Mouse (Mus musculus): ENCODE data around the gene Immp2l. TPM values are rescaled to one million over a fixed set of nuclear protein-coding genes. Genes with fewer than 3 reads are reported as not detected.

Immp2l gene
- polyA plus RNA-seq, 1 experiment from 2014 or later = 10.0 TPM

- WGBS = 77% methylated on average over 11 of the region's 11 CpGs
- H3K27me3 ChIP-seq = no peaks in the 10 kb centered on the region
- H3K9me3 ChIP-seq = no peaks in the 10 kb centered on the region
- H3K27ac ChIP-seq = no peak overlapping the region
- no peak for ATAC-seq (ENCODE audit: borderline replicate concordance, extremely low read depth, low FRiP score, low TSS enrichment)
- no peak overlapping the region for H3K4me2 ChIP-seq
- no peaks in the 10 kb centered on the region for H3K4me1 ChIP-seq
- H3K36me3 ChIP-seq = no peaks in the 10 kb centered on the region
- H3K4me3 ChIP-seq = no peak overlapping the region
- H3K9ac ChIP-seq = no peak overlapping the region
These were observed 30.3 kb downstream of the Immp2l start for GRCm38 (mm10) chr12:41054006-41054791.

- Histone ChIP-seq H3K4me1 (no peaks in the 10 kb centered on the region), H3K4me2 (no peak overlapping the region), H3K27ac (no peak overlapping the region), H3K36me3 (no peaks in the 10 kb centered on the region), H3K9me3 (no peaks in the 10 kb centered on the region), H3K4me3 (no peak overlapping the region), H3K9ac (no peak overlapping the region), H3K27me3 (no peaks in the 10 kb centered on the region)
- ATAC-seq (ENCODE audit: borderline replicate concordance, extremely low read depth, low FRiP score, low TSS enrichment) = no peak
These were observed 32.1 kb downstream of the Immp2l start for GRCm38 (mm10) chr12:41055941-41056340.

- no peaks in the 10 kb centered on the region for H3K4me1 ChIP-seq
- no peak for ATAC-seq (ENCODE audit: borderline replicate concordance, extremely low read depth, low FRiP score, low TSS enrichment)
- WGBS = 61% methylated on average over 3 of the region's 3 CpGs
- H3K9ac ChIP-seq = no peak overlapping the region
- no peaks in the 10 kb centered on the region for H3K27me3 ChIP-seq
- no peaks in the 10 kb centered on the region for H3K36me3 ChIP-seq
- no peak overlapping the region for H3K27ac ChIP-seq
- no peaks in the 10 kb centered on the region for H3K9me3 ChIP-seq
- H3K4me3 ChIP-seq = no peak overlapping the region
- no peak overlapping the region for H3K4me2 ChIP-seq
These were observed 39.4 kb downstream of the Immp2l start for GRCm38 (mm10) chr12:41063281-41063680.

GRCm38 (mm10) chr12:41081843-41082242 is 58.0 kb downstream of the Immp2l start:
- no peak overlapping the region for H3K9ac ChIP-seq
- no peaks in the 10 kb centered on the region for H3K36me3 ChIP-seq
- no peak overlapping the region for H3K4me2 ChIP-seq
- H3K4me1 ChIP-seq = no peaks in the 10 kb centered on the region
- no peak overlapping the region for H3K27ac ChIP-seq
- no peak overlapping the region for H3K4me3 ChIP-seq
- no peaks in the 10 kb centered on the region for H3K9me3 ChIP-seq
- no peaks in the 10 kb centered on the region for H3K27me3 ChIP-seq
- 85% methylated on average over 1 of the region's 1 CpGs for WGBS
- ATAC-seq (ENCODE audit: borderline replicate concordance, extremely low read depth, low FRiP score, low TSS enrichment) = no peak

- WGBS = 76% methylated on average over 2 of the region's 2 CpGs
- Histone ChIP-seq H3K27ac (no peak overlapping the region), H3K9ac (no peak overlapping the region), H3K36me3 (no peaks in the 10 kb centered on the region), H3K27me3 (no peaks in the 10 kb centered on the region), H3K4me2 (no peak overlapping the region), H3K4me3 (no peak overlapping the region), H3K4me1 (no peaks in the 10 kb centered on the region), H3K9me3 (no peaks in the 10 kb centered on the region)
- ATAC-seq (ENCODE audit: borderline replicate concordance, extremely low read depth, low FRiP score, low TSS enrichment) = no peak
These were observed 60.6 kb downstream of the Immp2l start for GRCm38 (mm10) chr12:41084370-41085089.

GRCm38 (mm10) chr12:41089931-41090366 is 66.1 kb downstream of the Immp2l start:
- ATAC-seq (ENCODE audit: borderline replicate concordance, extremely low read depth, low FRiP score, low TSS enrichment) = no peak
- no peaks in the 10 kb centered on the region for H3K27me3 ChIP-seq
- H3K27ac ChIP-seq = no peak overlapping the region
- no peak overlapping the region for H3K4me3 ChIP-seq
- H3K4me1 ChIP-seq = no peaks in the 10 kb centered on the region
- WGBS = 90% methylated on average over 5 of the region's 5 CpGs
- H3K36me3 ChIP-seq = no peaks in the 10 kb centered on the region
- H3K9me3 ChIP-seq = no peaks in the 10 kb centered on the region
- H3K4me2 ChIP-seq = no peak overlapping the region
- no peak overlapping the region for H3K9ac ChIP-seq

- WGBS = 76% methylated on average over 2 of the region's 2 CpGs
These were observed 66.9 kb downstream of the Immp2l start for GRCm38 (mm10) chr12:41090771-41091170.

GRCm38 (mm10) chr12:41091316-41091715 is 67.4 kb downstream of the Immp2l start:
- no peak overlapping the region for H3K9ac ChIP-seq
- no peak overlapping the region for H3K4me3 ChIP-seq
- H3K4me2 ChIP-seq = no peak overlapping the region
- no peaks in the 10 kb centered on the region for H3K36me3 ChIP-seq
- 61% methylated on average over 2 of the region's 2 CpGs for WGBS
- no peak for ATAC-seq (ENCODE audit: borderline replicate concordance, extremely low read depth, low FRiP score, low TSS enrichment)
- H3K9me3 ChIP-seq = no peaks in the 10 kb centered on the region
- no peaks in the 10 kb centered on the region for H3K4me1 ChIP-seq
- H3K27ac ChIP-seq = no peak overlapping the region
- no peaks in the 10 kb centered on the region for H3K27me3 ChIP-seq

More at GRCm38 (mm10) chr12:41090771-41091170, 66.9 kb downstream of the Immp2l start:
- no peaks in the 10 kb centered on the region for H3K27me3 ChIP-seq
- no peaks in the 10 kb centered on the region for H3K4me1 ChIP-seq
- H3K27ac ChIP-seq = no peak overlapping the region
- H3K9ac ChIP-seq = no peak overlapping the region
- H3K36me3 ChIP-seq = no peaks in the 10 kb centered on the region
- no peak overlapping the region for H3K4me3 ChIP-seq
- no peaks in the 10 kb centered on the region for H3K9me3 ChIP-seq
- no peak overlapping the region for H3K4me2 ChIP-seq
- no peak for ATAC-seq (ENCODE audit: borderline replicate concordance, extremely low read depth, low FRiP score, low TSS enrichment)

GRCm38 (mm10) chr12:41096045-41096444 is 72.2 kb downstream of the Immp2l start:
- WGBS = 48% methylated on average over 4 of the region's 4 CpGs
- Histone ChIP-seq H3K9ac (no peak overlapping the region), H3K4me2 (no peak overlapping the region), H3K27me3 (no peaks in the 10 kb centered on the region), H3K27ac (no peak overlapping the region), H3K36me3 (no peaks in the 10 kb centered on the region), H3K4me3 (no peak overlapping the region), H3K9me3 (no peaks in the 10 kb centered on the region), H3K4me1 (no peaks in the 10 kb centered on the region)
- ATAC-seq (ENCODE audit: borderline replicate concordance, extremely low read depth, low FRiP score, low TSS enrichment) = no peak

- WGBS = 41% methylated on average over 5 of the region's 5 CpGs
- no peak overlapping the region for H3K4me3 ChIP-seq
- no peak overlapping the region for H3K27ac ChIP-seq
- no peak overlapping the region for H3K4me2 ChIP-seq
- H3K36me3 ChIP-seq = no peaks in the 10 kb centered on the region
- no peaks in the 10 kb centered on the region for H3K27me3 ChIP-seq
- ATAC-seq (ENCODE audit: borderline replicate concordance, extremely low read depth, low FRiP score, low TSS enrichment) = no peak
- no peaks in the 10 kb centered on the region for H3K9me3 ChIP-seq
- no peaks in the 10 kb centered on the region for H3K4me1 ChIP-seq
- no peak overlapping the region for H3K9ac ChIP-seq
These were observed 73.5 kb downstream of the Immp2l start for GRCm38 (mm10) chr12:41097406-41097805.

GRCm38 (mm10) chr12:41109011-41109410 is 85.1 kb downstream of the Immp2l start:
- Histone ChIP-seq H3K9me3 (no peaks in the 10 kb centered on the region), H3K9ac (no peak overlapping the region), H3K27ac (no peak overlapping the region), H3K4me1 (no peaks in the 10 kb centered on the region), H3K4me2 (no peak overlapping the region), H3K4me3 (no peak overlapping the region), H3K36me3 (no peaks in the 10 kb centered on the region), H3K27me3 (no peaks in the 10 kb centered on the region)
- ATAC-seq (ENCODE audit: borderline replicate concordance, extremely low read depth, low FRiP score, low TSS enrichment) = no peak
- 46% methylated on average over 2 of the region's 2 CpGs for WGBS

GRCm38 (mm10) chr12:41111456-41111855 is 87.6 kb downstream of the Immp2l start:
- no peaks in the 10 kb centered on the region for H3K27me3 ChIP-seq
- 41% methylated on average over 1 of the region's 1 CpGs for WGBS
- ATAC-seq (ENCODE audit: borderline replicate concordance, extremely low read depth, low FRiP score, low TSS enrichment) = no peak
- no peaks in the 10 kb centered on the region for H3K36me3 ChIP-seq
- no peak overlapping the region for H3K9ac ChIP-seq
- H3K27ac ChIP-seq = no peak overlapping the region
- no peaks in the 10 kb centered on the region for H3K9me3 ChIP-seq
- H3K4me2 ChIP-seq = no peak overlapping the region
- H3K4me1 ChIP-seq = no peaks in the 10 kb centered on the region
- no peak overlapping the region for H3K4me3 ChIP-seq

Measured in lung, embryonic 15.5 days (tissue).